Mouse (Mus musculus): ENCODE measurements around the gene Olfr704. TPM values are rescaled to one million over a fixed set of nuclear protein-coding genes. Genes with fewer than 3 reads are reported as not detected.
"Not testable (repeated sequence)": the region's sequence is repeated elsewhere in the genome, so short reads cannot be mapped to it uniquely, and the experiment has no call there.

Olfr704 gene
- total RNA-seq (2021), result not detected
- long read RNA-seq, experiment 1, result 0 reads
- long read RNA-seq, experiment 2, result 0 reads

DNA sequence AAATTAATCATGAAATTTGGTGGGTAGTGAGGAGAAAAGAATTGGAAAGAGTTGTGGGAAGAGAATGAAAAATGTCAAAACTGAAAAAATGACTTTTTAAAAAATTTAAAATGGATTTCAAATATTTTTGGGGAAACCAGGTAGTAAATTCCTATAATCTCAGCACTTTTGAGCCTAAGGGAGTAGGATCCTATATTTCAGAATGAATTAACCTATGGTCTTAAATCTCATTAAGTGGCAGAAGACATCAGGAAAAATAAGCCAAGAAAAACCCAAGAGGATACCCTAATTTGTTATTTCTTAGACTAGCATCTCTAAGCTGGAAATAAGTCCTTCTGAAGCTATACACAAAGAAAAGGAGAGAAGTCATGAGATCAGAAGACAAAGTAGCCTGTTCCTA is at the start of gene Olfr704:
Olfr704 (plus strand) TSS at position 301 of the 400 bp plus-strand sequence.
- no peak for DNase-seq
- intact Hi-C loops (cut with DNase I; ENCODE audit: low total_unique reads), result no loop called here

- no peak for DNase-seq
- intact Hi-C loops (cut with DNase I; ENCODE audit: low total_unique reads), result no loop called here
These were observed 49.2 kb upstream of the Olfr704 start, which contains the start of gene Olfr701 for GRCm38 (mm10) chr7:106813829-106814228. Gene Olfr701 (plus strand): TSS chr7:106814129.

DNA sequence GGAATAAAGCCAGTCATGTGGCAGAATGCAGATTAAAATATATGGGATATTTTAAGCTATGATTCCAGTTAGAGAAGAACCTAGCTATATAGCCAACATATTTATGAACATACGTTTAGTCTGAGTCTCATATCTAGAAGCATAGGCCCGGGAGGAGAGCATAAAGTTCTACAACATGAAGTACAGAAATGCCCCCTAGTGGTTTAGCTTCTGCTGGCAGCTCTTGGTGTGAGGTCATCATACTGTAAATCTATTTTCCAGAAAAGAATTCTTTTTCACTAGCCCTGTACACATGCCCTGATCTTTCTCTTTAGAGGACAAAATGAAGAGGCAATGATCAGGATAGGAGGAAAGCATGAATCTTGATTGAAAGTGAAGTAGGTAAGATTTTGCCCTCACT is 47.2 kb upstream of the Olfr704 start:
- no peak for DNase-seq
- intact Hi-C loops (cut with DNase I; ENCODE audit: low total_unique reads), result no loop called here

DNA sequence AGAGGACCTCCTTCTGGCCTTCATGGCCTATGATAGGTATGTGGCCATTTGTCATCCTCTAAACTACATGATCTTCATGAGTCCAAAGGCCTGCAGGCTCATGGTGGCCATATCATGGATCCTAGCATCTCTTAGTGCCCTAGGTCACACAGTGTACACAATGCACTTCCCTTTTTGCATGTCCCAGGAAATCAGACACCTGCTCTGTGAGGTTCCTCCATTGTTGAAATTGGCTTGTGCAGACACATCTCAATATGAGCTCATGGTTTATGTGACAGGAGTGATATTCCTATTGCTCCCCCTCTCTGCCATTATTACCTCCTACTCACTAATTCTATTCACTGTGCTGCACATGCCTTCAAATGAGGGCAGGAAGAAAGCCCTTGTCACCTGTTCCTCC is 44.6 kb upstream of the Olfr704 start:
- intact Hi-C loops (cut with DNase I; ENCODE audit: low total_unique reads), result no loop called here
- no peak for DNase-seq

DNA sequence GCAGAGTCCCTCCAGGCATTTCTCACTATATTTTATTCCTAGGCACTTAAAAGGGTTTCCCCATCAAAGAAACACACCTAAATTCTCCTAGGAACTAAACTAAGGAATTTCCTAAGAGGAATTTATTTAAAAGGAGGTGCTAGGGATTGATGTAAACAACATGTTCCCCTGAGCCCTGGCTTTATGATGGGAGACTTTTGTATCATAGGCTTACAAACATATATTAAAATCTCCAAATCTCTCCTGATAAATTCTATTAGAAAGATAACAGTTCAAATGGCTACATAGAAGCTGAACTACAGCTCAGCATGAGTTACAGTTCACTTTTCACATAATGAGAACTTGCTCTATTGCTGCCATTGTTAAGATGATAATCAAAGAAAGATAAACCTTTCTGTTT is 29.2 kb upstream of the Olfr704 start, which contains the start of gene Olfr702:
Olfr702 (minus strand) TSS at position 101 of the 400 bp plus-strand sequence.
- no peak for DNase-seq
- intact Hi-C loops (cut with DNase I; ENCODE audit: low total_unique reads), result no loop called here

- no peak for DNase-seq
- intact Hi-C loops (cut with DNase I; ENCODE audit: low total_unique reads), result no loop called here
These were observed 19.9 kb upstream of the Olfr704 start, which contains the start of gene Olfr703 for GRCm38 (mm10) chr7:106843060-106843459. Gene Olfr703 (plus strand): TSS chr7:106843360.

- DNase-seq, result no peak
- intact Hi-C loops (cut with DNase I; ENCODE audit: low total_unique reads), result no loop called here
These were observed 13.8 kb downstream of the Olfr704 start, which contains the start of gene Olfr705 for GRCm38 (mm10) chr7:106876791-106877190. Gene Olfr705 (minus strand): TSS chr7:106876891.

DNA sequence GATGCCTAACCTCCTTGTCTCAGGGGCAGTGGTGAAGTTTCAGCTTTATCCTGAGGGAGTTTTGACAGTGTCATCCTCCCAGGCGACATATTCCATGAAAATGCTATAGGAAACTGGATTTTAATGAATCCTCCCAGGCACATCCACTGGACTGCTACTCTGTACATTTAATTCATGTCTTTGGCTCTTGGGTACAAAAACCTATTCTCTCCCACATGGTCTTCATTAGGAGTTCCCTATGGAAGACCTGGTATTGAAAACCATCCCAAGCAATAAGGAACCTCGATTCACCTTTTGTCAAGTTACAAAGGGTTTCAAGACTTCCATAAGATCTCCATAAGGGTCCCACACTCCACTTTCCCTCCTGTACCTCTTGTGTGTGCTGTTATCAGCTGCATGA is 25.1 kb downstream of the Olfr704 start, which contains the start of gene Olfr706:
Olfr706 (minus strand) TSS at position 101 of the 400 bp plus-strand sequence.
- intact Hi-C loops (cut with DNase I; ENCODE audit: low total_unique reads), result no loop called here
- no peak for DNase-seq

GRCm38 (mm10) chr7:106901141-106901540 is 38.2 kb downstream of the Olfr704 start, which contains the start of gene Olfr707:
Gene Olfr707 (minus strand): TSS chr7:106901241.
- DNase-seq; intact Hi-C loops (cut with DNase I; ENCODE audit: low total_unique reads): not testable (repeated sequence)

GRCm38 (mm10) chr7:106907676-106908075 is 44.7 kb downstream of the Olfr704 start, which contains the start of gene Olfr1532-ps1:
Gene Olfr1532-ps1 (plus strand): TSS chr7:106908001.
- no peak for DNase-seq
- intact Hi-C loops (cut with DNase I; ENCODE audit: low total_unique reads), result no loop called here

Other genes starting within 250 kb of the Olfr704 start
- gene Olfr693, start 182.6 kb upstream of the Olfr704 start, total RNA-seq (2021), result not detected
- not detected for gene Olfr694, start 171.4 kb upstream of the Olfr704 start, total RNA-seq (2021)
- not detected for gene Olfr695, start 146.8 kb upstream of the Olfr704 start, total RNA-seq (2021)
- gene Olfr697, start 120.7 kb upstream of the Olfr704 start, total RNA-seq (2021), result not detected
- gene Olfr698, start 107.8 kb upstream of the Olfr704 start, total RNA-seq (2021), result not detected
- not detected for gene Olfr699, start 70.0 kb upstream of the Olfr704 start, total RNA-seq (2021)
- not detected for gene Olfr700, start 54.4 kb upstream of the Olfr704 start, total RNA-seq (2021)
- not detected for gene Olfr701, start 49.1 kb upstream of the Olfr704 start, total RNA-seq (2021)
- gene Olfr702, start 29.3 kb upstream of the Olfr704 start, total RNA-seq (2021), result not detected
- gene Olfr703, start 19.8 kb upstream of the Olfr704 start, total RNA-seq (2021), result not detected
- gene Olfr705, start 13.7 kb downstream of the Olfr704 start, total RNA-seq (2021), result not detected
- not detected for gene Olfr706, start 25.0 kb downstream of the Olfr704 start, total RNA-seq (2021)
- not detected for gene Olfr707, start 38.1 kb downstream of the Olfr704 start, total RNA-seq (2021)
- gene Olfr1532-ps1, start 44.8 kb downstream of the Olfr704 start, total RNA-seq (2021), result not detected
- gene Olfr709-ps1, start 69.0 kb downstream of the Olfr704 start, total RNA-seq (2021), result under 1 TPM in 1 of 2 experiments, not detected in 1; 0.04 TPM
- not detected for gene Olfr710, start 85.1 kb downstream of the Olfr704 start, total RNA-seq (2021)
- gene Olfr6, start 100.8 kb downstream of the Olfr704 start, total RNA-seq (2021), result not detected
- not detected for gene Olfr711, start 112.3 kb downstream of the Olfr704 start, total RNA-seq (2021)
- not detected for gene Olfr2, start 142.9 kb downstream of the Olfr704 start, total RNA-seq (2021)
- not detected for gene Olfr713, start 168.0 kb downstream of the Olfr704 start, total RNA-seq (2021)
- not detected for gene Olfr714, start 207.8 kb downstream of the Olfr704 start, total RNA-seq (2021)
- not detected for gene Olfr17, start 230.0 kb downstream of the Olfr704 start, total RNA-seq (2021)
- gene Olfr715b, start 247.2 kb downstream of the Olfr704 start, total RNA-seq (2021), result not detected

Data from gastrocnemius, postnatal 14 days (tissue).